Mouse (Mus musculus): Measurements from ENCODE around the gene Bsph2. TPM values are rescaled to one million over a fixed set of nuclear protein-coding genes. Genes with fewer than 3 reads are reported as not detected.

The Bsph2 gene
- total RNA-seq (2021) = not detected
- long read RNA-seq, experiment 1 = 0 reads
- long read RNA-seq, experiment 2 = 0 reads

GRCm38 (mm10) chr7:13570967-13571366 lies at the start of gene Bsph2:
Gene Bsph2, minus strand, starts transcription at chr7:13571067.
- no peak for DNase-seq (ENCODE audit: low spot score in 2 of 2)

DNA sequence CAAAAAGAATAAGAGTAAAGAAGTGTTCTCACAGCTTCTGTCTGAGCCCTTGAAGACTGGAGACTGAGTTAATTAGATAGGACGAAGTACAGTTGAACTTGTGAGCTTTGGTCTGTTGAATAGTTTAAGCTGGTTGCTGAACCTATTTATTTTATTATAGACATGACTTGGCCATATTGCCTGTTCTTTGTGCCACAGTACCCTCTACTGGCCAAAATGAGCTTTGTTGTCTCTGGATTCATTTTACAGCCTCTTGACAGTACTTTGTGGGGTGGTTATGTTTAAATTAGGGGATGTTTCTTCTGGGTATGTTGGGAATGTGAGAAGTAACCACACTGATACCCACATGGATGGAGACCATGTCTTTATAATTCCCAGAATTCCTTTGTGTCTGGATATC lies 59.3 kb downstream of the Bsph2 start:
- DNase-seq (ENCODE audit: low spot score in 2 of 2) = no peak

Other genes starting within 250 kb of the Bsph2 start
- gene Pla2g4c, start 246.4 kb downstream of the Bsph2 start, total RNA-seq (2021) = 1 to 10 TPM in 1 of 2 experiments, under 1 TPM in 1; 0.42 to 1.1 TPM
- gene Cabp5, start 172.9 kb downstream of the Bsph2 start, total RNA-seq (2021) = under 1 TPM; 0.28 to 0.50 TPM
- gene Bsph1, start 120.2 kb downstream of the Bsph2 start, total RNA-seq (2021) = not detected
- gene Sult2a5, start 52.9 kb upstream of the Bsph2 start, total RNA-seq (2021) = 1 to 10 TPM in 1 of 2 experiments, not detected in 1; 1.1 TPM
- 1 to 10 TPM in 1 of 2 experiments, not detected in 1; 2.7 TPM for gene Sult2a2, start 162.4 kb upstream of the Bsph2 start, total RNA-seq (2021)